Mouse (Mus musculus): ENCODE data around the gene Ifi35.
"Not testable (repeated sequence)": the region's sequence is repeated elsewhere in the genome, so short reads cannot be mapped to it uniquely, and the experiment has no call there.

Gene Ifi35

GRCm38 (mm10) chr11:101447786-101448185 is 421 bp upstream of the Ifi35 start:
- DNase-seq (ENCODE audit: low read depth, low spot score), result no peak

DNA sequence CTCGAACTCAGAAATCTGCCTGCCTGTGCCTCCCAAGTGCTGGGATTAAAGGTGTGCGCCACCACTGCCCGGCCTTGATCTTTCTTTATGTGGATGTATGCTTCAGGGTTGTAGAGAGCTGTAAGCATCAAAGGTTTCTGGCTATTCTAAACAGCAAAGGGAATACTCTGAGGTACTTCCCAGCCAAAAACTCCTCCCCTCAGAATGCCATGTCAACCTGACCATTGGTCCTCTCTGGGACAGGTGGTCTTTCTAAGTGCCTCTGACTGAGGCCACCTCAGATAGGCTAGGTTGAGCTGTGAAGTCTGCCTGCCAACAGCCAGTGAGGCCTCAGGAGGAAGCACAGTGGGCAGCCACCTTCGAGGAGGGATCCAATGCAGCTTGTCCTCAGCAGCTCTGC is 692 bp downstream of the Ifi35 start:
- DNase-seq (ENCODE audit: low read depth, low spot score), result no peak

DNA sequence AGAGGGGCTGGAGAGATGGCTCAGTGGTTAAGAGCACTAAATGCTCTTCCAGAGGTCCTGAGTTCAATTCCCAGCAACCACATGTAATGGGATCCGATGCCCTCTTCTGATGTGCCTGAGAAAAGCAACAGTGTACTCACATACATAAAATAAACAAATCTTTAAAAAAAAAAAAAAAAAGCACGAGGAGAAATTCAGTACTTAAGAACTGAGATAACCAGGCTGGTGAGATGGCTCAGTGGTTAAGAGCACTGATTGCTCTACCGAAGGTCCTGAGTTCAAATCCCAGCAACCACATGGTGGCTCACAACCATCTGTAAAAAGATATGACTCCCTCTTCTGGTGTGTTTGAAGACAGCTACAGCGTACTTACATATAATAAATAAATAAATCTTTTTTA is 1.4 kb downstream of the Ifi35 start:
- DNase-seq (ENCODE audit: low read depth, low spot score), result not testable (repeated sequence)

DNA sequence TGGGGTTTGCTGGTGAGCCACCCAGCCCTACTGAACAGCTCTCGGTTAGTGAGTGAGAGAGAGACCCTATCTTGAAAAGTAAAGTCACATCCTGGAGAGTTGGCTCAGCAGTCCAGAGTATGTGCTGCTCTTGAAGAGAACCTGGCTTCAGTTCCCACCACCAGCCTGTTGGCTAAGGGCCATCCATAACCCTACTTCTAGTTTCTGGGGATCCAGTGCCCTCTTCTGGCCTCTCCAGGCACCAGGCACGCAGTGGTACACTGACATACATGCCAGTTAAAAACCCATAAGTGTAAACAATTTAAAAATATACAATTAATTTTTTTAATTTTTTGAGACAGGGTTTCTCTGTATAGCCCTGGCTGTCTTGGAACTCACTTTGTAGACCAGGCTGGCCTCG is 2.2 kb downstream of the Ifi35 start:
- DNase-seq (ENCODE audit: low read depth, low spot score), result peak; percentile 56

DNA sequence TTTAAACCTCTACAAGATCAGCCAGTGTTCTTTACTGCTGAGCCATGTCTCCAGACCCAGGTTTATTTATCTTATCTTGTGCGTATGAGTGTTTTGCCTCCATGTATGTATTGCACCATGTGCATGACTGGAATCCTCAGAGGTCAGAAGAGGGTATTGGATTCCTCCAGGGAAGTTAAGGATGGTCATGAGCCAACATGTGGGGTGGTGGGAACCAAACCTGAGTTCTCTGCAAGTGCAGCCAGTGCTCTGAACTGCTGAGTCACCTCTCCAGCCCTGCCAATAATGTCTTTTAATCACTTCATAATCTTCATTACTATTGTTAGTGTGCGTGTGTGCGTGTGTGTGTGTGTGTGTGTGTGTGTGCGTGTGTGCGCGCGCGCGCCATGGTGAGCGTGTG is 3.3 kb downstream of the Ifi35 start:
- no peak for DNase-seq (ENCODE audit: low read depth, low spot score)

DNA sequence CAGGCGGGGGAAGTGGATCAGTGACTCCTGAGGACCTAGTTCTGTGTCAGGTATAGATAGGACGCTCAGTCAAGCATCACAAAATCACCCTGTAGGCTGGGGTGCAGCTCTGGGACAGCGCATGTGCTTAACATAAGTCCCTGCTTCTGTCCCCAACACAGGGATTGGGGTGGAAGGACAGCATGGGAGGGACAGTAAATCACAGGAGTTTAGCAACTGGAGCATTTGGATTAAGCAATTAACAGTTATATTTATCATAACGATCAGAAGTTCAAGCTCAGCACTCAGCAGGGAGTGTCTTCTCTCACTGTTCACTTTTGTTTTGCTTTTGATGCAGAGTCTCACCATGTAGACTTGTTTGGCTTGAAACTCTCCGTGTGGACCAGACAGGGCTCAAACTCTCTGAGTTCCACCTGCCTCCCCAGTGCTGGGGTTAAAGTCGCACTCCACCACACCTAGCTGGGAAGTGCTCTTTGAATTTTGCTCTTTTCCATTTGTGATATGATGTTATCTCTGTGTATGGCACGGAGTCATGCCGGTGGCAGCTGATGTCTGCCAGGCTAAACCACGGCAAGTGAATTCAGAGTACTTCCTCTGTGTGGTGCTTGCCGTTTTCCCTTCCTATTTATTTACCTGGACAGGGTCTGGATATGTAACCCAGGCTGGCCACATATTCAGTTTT is 4.0 kb downstream of the Ifi35 start:
- no peak for DNase-seq (ENCODE audit: low read depth, low spot score)

DNA sequence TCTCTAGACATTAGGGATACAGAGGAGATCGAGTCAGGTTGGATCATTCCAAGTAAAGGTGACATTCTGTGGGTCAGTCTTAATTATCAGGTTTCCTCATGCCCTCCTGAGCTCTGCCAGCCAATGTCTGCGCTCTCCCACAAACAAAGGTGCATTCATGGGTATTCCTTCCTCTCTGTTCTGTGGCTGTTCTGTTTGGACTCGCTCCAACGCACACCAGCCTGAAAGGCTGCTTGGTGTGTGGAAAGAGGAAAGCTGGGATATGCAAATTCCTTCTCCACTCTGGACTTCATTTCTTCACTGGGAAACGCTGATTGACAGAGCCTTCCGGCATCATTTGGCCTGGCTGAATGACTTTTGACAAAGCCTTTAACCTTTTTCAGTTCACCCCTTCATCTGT is 6.5 kb downstream of the Ifi35 start:
- DNase-seq (ENCODE audit: low read depth, low spot score), result no peak

DNA sequence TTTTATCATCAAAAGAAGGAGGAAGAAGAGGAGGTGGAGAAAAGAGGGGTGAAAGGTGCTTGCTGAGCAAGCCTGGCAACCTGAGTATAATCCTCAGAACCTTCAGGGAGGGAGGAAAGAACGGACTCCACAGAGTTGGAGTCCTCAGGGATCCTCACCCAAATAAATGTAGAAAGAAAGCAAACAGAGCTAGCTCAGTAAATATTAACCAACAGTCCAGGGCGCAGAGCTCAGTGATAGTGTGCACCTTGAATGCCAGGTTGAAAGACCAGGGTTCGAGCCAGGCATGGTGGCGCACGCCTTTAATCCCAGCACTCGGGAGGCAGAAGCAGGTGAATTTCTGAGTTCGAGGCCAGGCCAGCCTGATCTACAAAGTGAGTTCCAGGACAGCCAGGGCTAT is 7.4 kb downstream of the Ifi35 start:
- DNase-seq (ENCODE audit: low read depth, low spot score), result no peak

DNA sequence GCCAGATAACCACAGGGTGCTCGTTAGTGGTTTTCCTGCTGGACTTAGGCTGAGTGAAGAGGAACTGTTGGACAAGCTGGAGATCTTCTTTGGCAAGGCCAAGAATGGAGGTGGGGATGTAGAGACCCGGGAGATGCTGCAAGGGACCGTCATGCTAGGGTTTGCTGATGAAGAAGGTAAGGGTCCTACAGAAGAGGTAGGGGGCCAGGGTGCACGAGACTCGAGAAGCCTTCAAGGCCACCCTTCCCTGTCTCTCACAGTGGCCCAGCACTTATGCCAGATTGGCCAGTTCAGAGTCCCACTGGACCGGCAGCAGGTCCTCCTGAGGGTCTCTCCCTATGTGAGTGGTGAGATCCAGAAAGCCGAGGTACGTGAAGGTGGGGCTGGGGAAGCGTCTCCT is 9.4 kb downstream of the Ifi35 start:
- no peak for DNase-seq (ENCODE audit: low read depth, low spot score)

DNA sequence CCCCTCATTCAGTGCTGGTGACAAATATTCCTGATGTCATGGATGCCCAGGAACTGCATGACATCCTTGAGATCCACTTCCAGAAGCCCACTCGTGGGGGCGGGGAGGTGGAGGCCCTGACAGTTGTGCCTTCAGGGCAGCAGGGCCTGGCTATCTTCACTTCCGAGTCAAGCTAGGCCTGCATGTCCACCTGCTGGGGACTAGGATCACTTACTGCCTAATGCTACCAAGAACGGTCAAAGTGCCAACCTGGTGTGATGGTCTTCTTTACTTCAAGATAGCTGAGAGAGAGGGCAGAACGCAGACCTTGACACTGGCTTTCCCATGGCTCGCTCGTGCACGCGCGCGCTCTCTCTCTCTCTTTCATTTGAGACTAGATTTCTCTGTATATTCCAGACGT is 10.0 kb downstream of the Ifi35 start:
- DNase-seq (ENCODE audit: low read depth, low spot score), result no peak

DNA sequence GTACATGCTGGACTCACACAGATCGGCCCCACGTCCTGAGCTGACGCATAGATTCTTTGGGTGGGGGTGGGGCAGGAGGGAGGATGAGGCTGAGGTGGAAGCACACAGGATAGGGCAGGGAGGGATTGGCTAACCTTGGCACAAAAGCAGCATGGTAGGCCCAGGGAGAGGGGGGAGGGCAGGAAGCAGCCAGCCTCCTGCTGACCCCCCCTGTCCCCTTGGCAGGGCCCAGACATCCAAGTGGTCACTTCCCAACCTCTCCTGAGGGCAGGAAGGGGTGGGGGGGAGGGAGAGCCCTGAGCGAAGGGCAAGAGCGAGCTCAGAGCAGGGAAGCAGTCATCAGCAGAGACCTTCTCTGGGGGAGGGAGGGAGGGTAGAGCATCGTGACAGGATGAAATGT is 11.5 kb downstream of the Ifi35 start:
- no peak for DNase-seq (ENCODE audit: low read depth, low spot score)

GRCm38 (mm10) chr11:101460321-101460720 is 12.1 kb downstream of the Ifi35 start:
- no peak for DNase-seq (ENCODE audit: low read depth, low spot score)

DNA sequence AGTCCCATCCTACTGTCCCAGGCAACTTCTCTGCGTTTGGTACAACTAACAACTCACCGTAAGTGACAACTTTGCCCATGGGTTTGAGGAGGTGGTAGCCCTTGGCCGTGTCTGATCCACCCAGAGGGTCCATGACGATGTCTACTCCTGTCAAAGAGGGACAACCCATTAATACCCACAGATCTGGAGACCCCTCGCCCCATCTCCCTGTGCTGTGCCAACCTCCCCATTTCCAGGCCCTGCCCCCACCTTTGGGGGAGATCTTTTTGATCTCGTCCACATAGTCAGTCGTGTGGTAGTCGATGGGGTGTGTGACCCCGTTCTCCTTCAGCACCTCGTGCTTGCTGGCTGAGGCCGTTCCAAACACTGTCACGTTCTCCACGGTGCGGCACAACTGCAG is 13.9 kb downstream of the Ifi35 start:
- DNase-seq (ENCODE audit: low read depth, low spot score), result no peak

- DNase-seq (ENCODE audit: low read depth, low spot score), result no peak
Observed at GRCm38 (mm10) chr11:101462583-101463440, 14.6 kb downstream of the Ifi35 start.

DNA sequence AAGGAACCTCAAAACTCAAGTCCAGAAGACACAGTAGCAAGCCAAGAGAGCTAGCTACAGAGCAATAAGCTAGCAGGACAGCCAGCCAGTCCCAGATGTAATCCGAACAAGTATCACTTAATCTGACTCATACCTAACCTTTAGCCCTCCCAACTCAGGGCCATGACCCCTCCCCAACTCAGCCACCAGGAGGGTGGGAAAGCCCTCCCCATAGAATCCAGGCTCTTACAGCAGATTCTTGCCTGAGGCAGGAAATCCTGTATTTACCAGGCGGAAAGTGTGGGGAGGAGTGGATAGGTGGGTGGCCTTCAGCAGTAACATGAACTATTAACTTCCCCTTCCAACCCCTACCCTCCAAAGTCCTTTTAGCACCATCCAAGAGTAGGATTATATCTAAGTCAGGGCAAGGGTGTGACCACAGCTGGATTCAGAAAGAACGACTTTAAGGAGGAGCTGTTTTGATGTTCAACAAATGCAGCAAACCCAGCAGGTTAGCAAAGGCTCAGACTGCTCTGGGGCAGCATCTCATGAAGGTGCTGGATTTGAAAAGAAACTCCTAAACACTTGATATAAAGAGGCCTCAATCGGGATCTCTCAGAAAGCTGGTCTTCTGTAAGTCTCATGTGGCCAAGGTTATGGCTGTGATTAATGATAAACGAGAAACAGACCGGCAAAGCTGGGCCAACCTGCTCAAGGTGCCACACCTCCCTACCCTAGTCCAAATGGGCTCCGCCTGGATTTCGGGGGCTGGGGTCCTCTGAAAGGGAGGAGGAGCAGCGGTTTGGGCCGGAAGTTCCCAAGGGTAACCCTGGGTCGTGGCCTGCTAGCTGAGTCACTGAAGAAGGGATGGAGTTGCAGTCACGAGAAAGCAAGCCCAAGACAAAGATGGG is 16.2 kb downstream of the Ifi35 start, which contains the start of gene Rnd2:
Gene Rnd2 (plus strand): TSS at position 789 of the 890 bp plus-strand sequence.
- peak; percentile 68 for DNase-seq (ENCODE audit: low read depth, low spot score)

DNA sequence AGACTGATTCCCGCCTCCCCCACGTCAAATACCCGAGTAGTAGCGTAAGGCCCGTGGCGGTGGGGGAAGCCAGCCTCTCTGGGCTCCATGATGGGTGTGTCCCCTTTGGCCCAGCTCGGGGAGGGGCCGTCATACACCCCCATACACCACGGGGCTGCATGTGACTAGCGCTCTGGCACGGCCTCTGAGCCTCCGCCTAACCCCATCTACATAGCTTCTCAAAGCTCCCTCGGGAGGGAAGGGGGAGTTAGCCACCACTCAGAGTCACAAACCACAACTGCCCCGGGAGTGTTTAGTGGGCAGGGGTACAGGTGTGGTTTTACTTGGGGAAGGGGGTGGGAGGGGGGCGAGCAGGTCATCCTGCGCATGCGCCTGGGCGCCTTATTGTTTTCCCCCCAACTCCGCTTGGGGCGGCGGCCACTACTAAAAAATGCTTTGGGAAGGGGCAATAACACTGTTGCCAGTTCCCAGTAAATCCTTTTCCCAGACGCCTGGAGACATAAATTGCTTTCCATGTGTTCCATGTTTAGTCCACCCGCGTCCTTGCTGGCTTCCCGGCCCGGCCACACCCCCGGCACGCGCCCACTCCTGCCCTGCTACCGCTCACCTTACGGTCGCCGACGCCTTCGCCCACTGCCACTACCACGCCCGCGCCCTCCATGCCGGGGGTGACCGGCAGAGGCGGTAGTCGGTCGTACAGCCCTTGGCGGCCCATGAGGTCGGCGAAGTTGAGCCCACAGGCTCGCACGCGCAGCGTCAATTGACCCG is 17.1 kb downstream of the Ifi35 start:
- DNase-seq (ENCODE audit: low read depth, low spot score), result peak; percentile 88

GRCm38 (mm10) chr11:101465869-101466551 is 17.8 kb downstream of the Ifi35 start, which contains the start of gene Vat1:
Gene Vat1 (minus strand): TSS chr11:101466230.
- peak; percentile 76 for DNase-seq (ENCODE audit: low read depth, low spot score)

GRCm38 (mm10) chr11:101466552-101466950 is 18.3 kb downstream of the Ifi35 start:
- DNase-seq (ENCODE audit: low read depth, low spot score), result not testable (repeated sequence)

DNA sequence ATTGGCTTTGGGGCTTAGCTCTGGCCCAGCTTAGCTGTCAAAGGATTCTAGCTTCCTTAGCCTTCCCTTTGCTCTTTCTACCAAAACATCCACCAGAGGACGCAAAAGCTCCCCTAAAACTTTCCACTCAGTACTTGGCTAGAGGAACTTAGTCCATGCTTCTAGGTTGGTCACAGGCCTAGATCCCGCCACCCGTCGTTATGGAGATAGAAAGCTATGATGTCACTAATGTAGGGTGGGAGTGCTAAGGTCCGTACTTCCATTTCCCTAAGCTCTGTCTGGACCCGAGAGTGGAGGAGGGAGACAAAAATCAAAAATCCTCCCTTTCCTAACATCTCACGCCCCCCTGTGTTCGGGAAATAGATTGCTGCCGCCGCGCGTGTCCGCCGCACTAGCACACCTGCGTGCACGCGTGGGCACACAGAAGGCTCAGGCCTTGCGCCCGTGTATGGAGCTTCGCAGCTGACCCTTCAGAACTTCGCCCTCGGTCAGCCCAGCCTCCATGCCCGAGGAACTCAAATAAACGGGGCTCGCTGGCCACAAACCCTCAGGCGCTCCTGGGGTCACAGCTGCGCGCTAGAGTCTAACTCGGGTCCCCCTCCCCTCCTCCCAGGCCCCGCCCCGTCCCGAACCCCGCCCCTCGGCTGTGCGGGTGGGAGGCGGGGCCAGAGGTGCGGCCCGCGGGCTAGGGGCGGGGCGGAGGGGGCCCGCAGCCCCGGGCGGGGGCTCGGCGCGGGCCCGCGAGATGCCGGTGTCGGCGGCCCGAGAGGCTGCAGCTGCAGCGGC is 19.5 kb downstream of the Ifi35 start:
- DNase-seq (ENCODE audit: low read depth, low spot score), result peak; percentile 86

GRCm38 (mm10) chr11:101468263-101468688 is 20.1 kb downstream of the Ifi35 start:
- DNase-seq (ENCODE audit: low read depth, low spot score), result no peak
